Mouse (Mus musculus) ovary, postnatal 14 days (tissue): ENCODE data around the gene C1ra.
A peak's percentile ranks its signal among the peaks of the same experiment; 100 is the strongest.
"Not testable (repeated sequence)": the region's sequence is repeated elsewhere in the genome, so short reads cannot be mapped to it uniquely, and the experiment has no call there.

Experiments used
- DNase-seq: peaks from one replicate; pipeline ENCODE4 v3.0.0; 2022; ENCODE audit warnings: low spot score

The C1ra gene

DNA sequence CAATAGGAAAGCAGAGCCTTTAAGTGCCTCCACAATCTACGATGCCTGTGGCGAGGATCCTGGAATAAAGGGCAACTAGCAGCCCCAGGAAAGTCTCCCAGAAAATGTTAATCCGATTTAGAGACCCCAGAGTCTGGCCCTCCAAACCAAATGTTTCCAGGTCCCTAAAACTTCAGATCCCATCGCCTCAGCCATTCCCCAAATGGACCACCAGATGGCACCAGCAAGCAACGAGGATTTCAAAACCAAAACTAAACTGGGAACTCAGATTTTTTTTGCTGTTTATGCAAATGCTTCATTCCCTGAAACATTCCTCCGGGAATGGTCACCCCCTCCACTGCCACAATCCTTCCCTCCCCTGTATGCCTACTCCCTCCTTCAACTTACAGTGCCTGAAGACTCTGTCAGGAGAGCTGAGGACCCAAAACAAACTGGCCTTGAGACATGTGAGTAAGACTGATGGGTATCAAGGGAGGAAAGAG, at the start of gene C1ra:
Gene C1ra, plus strand, starts transcription at position 51 of the 482 bp plus-strand sequence.
- peak; percentile 69 for DNase-seq

DNA sequence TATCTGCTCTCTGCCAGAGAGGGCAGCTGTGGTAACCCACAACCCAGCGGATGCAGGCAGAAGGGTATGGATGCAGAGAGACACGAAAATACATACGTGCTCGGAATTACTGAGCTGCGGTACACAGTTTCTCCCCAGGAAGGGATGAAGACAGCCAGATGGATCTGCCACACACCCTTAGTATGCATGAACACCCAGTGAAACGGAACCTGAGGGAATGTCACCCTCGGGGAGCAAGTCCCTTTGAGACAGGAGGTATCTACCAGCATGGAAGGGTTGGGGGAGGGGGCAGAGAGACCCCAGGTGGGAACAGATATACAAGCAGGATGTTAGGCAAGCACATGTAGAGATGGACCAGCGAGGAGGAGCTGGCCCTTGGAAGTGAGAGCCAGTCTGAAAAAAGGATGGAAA, 48.3 kb upstream of the C1ra start:
- no peak for DNase-seq

GRCm38 (mm10) chr6:124464305-124465271, 47.6 kb upstream of the C1ra start, which contains the start of gene Clstn3:
Gene Clstn3 (minus strand): TSS chr6:124464794.
- peak; percentile 56 for DNase-seq

GRCm38 (mm10) chr6:124465299-124465698, 46.9 kb upstream of the C1ra start:
- DNase-seq = no peak

- no peak for DNase-seq
Observed at GRCm38 (mm10) chr6:124465729-124466128, 46.5 kb upstream of the C1ra start.

DNA sequence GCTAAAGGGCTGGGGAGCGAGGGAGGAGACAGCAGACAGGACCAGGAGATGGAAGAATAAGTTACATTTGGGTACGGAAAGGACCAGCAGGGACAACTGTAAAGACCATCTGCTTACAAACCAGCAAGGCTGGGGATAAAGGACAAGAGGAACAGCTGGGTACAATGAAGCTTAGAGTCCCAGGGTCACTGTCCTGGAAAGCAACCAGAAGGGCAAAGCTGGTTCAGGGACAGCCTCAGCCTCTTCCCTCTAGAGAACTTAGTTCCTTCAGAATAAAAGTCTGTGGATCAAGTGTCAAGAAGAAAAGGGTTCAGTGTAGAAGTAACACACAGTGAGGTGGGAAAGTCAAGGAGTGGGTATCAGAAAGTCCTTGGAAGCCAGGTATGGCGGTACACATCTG, 41.1 kb upstream of the C1ra start:
- no peak for DNase-seq

GRCm38 (mm10) chr6:124471783-124472638, 40.2 kb upstream of the C1ra start:
- DNase-seq = not testable (repeated sequence)

DNA sequence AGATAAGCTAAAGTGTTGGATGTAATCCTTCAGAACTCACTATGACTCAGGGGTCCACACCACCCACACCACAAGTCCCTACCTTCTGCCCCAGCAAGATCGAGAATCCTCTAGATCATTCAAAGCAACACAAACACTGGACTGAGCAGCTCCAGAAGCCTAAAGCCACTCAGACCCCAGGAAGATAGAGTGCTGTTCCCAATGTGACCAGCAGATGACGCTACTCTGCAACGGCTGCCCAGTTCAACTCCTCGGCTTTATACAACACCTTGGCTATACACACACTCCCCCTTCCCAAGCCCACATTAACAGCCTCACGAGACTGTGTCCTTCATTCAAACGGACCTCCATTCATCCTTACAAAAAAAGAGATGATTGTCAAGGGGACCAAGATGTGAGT, 39.4 kb upstream of the C1ra start:
- DNase-seq = peak; percentile 60

DNA sequence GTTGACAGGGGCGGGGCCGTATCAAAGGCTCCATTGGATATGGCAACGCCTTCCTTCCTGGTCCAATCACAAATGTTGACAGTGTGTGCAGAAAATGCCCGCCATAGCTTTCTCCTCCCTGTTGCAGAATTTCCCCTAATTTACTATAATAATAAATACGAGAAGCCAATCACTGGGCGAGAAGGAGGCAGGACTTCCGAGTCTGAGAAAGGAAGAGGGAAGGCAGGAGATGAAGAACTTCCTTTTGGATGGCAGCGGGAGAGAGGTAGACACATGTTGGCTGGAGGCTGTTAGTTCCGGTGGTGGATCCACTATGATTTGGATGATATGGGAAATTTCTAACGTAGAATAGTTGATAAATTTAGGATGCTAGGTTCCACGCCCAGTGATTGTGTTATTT, 37.6 kb upstream of the C1ra start:
- no peak for DNase-seq

GRCm38 (mm10) chr6:124475335-124476075, 36.7 kb upstream of the C1ra start:
- not testable (repeated sequence) for DNase-seq

- DNase-seq = no peak
Observed at GRCm38 (mm10) chr6:124476216-124476615, 36.0 kb upstream of the C1ra start.

DNA sequence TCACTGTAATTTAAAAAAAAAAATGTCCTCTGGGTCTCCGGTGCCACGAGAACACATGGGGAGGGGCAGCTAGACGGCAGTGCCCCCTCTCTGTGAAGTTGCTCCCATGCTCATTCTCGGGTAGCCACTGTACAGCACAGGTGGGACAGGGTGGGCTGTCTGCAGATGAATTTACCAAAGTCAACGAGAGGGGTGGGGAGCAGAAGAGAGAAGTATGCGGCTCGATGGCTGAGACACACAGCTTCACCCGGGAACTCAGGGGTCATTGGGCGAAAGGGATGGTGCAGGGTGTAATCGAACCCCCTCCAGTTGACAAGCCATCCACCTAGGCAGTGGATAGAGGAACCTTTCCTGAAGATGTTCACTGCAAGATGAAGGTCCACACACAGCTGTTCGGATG, 35.4 kb upstream of the C1ra start:
- no peak for DNase-seq

GRCm38 (mm10) chr6:124477221-124477655, 35.0 kb upstream of the C1ra start:
- DNase-seq = no peak

DNA sequence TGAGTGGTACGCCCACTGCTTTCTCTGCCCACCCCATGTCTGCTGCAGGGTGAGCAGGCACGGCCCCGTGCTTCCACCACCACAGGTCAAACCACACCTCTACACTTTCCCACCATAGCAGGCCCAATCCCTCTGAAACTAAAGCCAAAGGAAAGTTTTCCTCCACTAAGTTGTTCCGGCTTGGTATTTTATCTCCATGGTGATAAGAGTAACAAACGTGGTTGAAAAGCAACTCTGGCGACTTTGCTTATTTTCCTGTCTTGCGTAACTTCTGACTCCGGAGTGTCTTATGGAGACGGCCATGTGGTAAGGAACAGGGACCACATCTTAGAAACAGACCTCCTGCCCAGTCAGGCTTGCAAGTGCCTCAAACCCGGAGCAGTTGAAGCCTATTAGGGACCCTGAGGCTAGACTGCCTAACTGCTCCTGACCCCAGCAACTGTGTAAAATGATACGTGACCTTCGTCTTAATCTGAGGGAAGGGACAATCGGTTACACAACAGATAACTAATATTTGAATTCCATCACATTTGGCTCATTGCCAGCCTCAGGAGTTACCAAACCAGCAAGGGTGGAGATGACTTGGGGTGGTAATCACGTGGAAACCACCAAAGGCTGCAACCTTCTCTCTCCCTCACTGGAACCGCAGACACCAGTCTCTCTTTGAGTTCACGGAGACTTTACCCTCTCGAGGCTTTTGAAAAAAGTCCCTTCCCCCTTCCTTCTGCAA, 34.1 kb upstream of the C1ra start:
- no peak for DNase-seq

DNA sequence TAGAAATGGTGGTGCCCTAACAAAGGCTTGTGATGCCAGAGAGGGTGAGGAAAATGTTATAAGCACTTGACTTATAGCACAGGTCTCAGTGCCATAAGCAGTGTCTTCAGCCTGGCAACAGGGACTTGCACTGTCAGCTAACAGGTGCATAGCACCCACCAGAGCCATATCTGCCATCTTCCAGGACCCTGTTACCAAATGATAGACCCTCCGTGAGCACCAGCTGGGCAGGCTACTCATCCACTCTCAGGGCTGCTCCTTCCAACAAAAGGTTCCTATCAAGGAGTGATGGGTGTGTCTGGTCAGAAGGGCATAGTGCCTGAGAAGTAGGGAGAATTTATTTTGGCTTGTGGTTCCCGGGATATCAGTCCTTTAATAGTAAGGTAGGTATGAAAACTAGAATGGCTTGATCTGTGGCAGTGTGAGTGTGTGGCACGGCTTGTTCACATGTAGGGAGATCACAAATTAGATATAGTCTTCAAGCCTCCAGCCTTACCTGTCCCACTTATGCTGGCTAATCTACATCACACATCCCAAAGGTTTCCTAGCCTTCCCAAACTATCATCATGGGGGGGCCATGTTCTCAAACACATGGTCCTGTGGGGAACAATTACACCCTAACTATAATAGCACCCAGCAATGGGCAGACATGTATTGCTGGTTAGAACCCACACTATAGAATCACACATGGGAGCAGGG, 33.2 kb upstream of the C1ra start:
- no peak for DNase-seq

DNA sequence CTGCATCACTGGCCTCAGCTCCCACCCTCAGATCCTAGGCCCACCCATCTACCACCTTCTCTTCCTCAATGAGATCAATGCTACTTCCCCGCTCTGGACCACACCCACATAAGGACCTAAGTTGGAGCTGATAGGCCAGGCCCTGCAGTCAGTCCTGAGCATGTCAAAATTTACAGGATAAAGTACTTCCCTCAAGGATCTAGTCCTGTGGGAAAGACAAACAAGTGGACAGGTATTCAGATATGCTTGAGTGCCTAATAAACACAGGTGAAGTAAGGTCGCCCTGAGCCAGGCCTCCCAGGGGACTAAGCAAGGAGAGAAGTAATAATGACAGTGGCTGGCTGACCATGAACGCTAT, 32.7 kb upstream of the C1ra start:
- DNase-seq = no peak

DNA sequence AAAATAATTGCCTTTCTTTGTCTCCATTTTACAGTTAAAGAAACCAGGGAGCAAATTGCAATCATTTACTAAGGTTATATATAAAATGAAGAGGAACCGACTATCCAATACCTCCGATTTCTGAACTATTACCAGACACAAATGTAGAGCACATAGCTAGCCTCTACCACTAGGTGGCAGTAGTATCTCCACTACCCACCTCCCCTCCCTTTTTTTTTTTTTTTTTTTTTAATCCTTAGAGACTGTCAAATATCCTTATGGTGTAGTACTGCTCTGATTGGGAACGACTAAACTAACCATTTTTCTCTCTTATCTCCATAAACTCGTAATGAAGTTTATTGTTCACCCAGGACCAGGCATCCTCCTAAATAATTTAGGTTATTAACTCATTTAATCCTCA, 31.9 kb upstream of the C1ra start:
- no peak for DNase-seq

DNA sequence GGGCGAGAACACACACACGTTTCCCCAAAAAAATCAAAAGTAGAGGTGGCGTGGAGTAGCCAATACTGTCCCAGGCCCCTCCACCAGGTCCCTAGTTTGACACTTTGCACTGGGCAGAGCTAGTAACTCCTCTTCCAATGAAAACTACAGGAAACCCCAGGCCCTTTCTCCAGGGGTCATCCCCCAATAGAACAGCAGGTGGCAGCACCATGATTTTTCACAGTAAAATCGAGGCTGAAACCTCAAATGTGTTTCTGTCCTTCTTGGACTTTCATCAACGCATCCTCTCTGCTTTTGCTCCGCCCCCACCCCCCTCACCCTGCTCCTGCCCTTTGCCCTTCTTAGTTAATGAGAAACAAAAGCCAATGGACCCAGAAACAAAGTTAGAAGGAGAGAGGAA, 30.6 kb upstream of the C1ra start:
- peak; percentile 58 for DNase-seq

DNA sequence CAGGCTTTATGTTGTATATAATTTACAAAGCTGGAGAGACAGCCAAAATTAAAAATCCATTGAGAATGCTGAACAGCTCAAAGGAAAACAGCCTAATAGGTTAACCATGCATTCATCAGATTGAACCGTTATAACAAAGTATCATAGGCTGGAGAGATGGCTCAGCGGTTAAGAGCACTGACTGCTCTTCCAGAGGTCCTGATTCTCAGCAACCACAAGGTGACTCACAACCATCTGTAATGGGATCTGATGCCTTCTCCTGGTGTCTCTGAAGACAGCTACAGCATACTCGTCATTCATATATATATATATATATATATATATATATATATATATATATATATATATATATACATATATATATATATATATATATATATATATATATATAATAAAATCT, 28.4 kb upstream of the C1ra start:
- not testable (repeated sequence) for DNase-seq

DNA sequence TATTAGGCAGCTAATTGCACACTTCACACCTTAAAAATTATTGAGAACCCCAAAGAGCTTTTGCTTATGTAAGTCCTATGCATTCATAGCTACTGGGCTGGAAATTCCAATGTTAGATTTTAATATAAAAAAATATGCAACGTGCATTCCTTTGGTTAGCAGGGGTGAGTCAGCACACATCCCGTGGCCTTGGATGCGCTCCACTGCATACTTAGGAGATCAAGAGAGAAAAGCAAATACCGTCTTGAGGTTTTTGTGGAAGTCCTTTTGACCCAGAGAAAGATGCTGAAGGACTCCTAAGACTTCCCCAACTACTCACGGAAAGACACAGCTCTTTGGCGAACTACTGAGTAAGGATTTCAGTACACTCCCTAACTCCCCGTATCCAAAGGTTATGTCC, 27.4 kb upstream of the C1ra start:
- no peak for DNase-seq
